Mouse (Mus musculus) layer of hippocampus, adult 9-10 months (tissue): ENCODE data around the gene Luzp1.

Experiments
- DNase-seq: peaks from one replicate; pipeline ENCODE4 v3.0.0; 2022; ENCODE audit warnings: low spot score

The Luzp1 gene

GRCm38 (mm10) chr4:136462839-136463178 lies 6.8 kb upstream of the Luzp1 start:
- no peak for DNase-seq

- DNase-seq: no peak
Measured at GRCm38 (mm10) chr4:136463436-136463835, 6.1 kb upstream of the Luzp1 start.

GRCm38 (mm10) chr4:136466226-136466625 lies 3.3 kb upstream of the Luzp1 start:
- DNase-seq: no peak

- DNase-seq: peak; percentile 65
Measured at GRCm38 (mm10) chr4:136468553-136469327, 821 bp upstream of the Luzp1 start.

GRCm38 (mm10) chr4:136469941-136470346 lies 383 bp downstream of the Luzp1 start:
- DNase-seq: no peak

- DNase-seq: no peak
Measured at GRCm38 (mm10) chr4:136470347-136471071, 948 bp downstream of the Luzp1 start.

GRCm38 (mm10) chr4:136476692-136477091 lies 7.1 kb downstream of the Luzp1 start:
- no peak for DNase-seq

GRCm38 (mm10) chr4:136486549-136486948 lies 17.0 kb downstream of the Luzp1 start:
- no peak for DNase-seq

- DNase-seq: no peak
Measured at GRCm38 (mm10) chr4:136495993-136496392, 26.4 kb downstream of the Luzp1 start.

GRCm38 (mm10) chr4:136505426-136506215 lies 36.1 kb downstream of the Luzp1 start:
- no peak for DNase-seq

GRCm38 (mm10) chr4:136509857-136510256 lies 40.3 kb downstream of the Luzp1 start:
- no peak for DNase-seq

GRCm38 (mm10) chr4:136511708-136512107 lies 42.1 kb downstream of the Luzp1 start:
- no peak for DNase-seq

GRCm38 (mm10) chr4:136512905-136513304 lies 43.3 kb downstream of the Luzp1 start:
- no peak for DNase-seq

GRCm38 (mm10) chr4:136518141-136518540 lies 48.6 kb downstream of the Luzp1 start:
- DNase-seq: no peak

- no peak for DNase-seq
Measured at GRCm38 (mm10) chr4:136518576-136518975, 49.0 kb downstream of the Luzp1 start.

GRCm38 (mm10) chr4:136519866-136520265 lies 50.3 kb downstream of the Luzp1 start:
- DNase-seq: no peak

- DNase-seq: no peak
Measured at GRCm38 (mm10) chr4:136521898-136522297, 52.3 kb downstream of the Luzp1 start.

GRCm38 (mm10) chr4:136524309-136524708 lies 54.7 kb downstream of the Luzp1 start:
- no peak for DNase-seq

- DNase-seq: peak; percentile 29
Measured at GRCm38 (mm10) chr4:136526412-136526811, 56.9 kb downstream of the Luzp1 start.

- no peak for DNase-seq
Measured at GRCm38 (mm10) chr4:136545151-136545550, 75.6 kb downstream of the Luzp1 start.

GRCm38 (mm10) chr4:136546279-136547045 lies 76.9 kb downstream of the Luzp1 start:
- no peak for DNase-seq

- DNase-seq: no peak
Measured at GRCm38 (mm10) chr4:136547721-136548120, 78.2 kb downstream of the Luzp1 start.
